Mouse (Mus musculus) heart, embryonic 14.5 days (tissue): ENCODE measurements around the gene Nbas. TPM values are rescaled to one million over a fixed set of nuclear protein-coding genes. Genes with fewer than 3 reads are reported as not detected.

ENCODE experiments used
- ATAC-seq: fragments of 200-750 bp; cut with Nextera tagmentation; 2 replicates; pipeline ENCODE4 v1.8.0; 2017; ENCODE audit warnings: low read depth, moderate TSS enrichment; ENCODE audit not compliant: insufficient number of reproducible peaks, insufficient read depth, low FRiP score
- H3K27ac ChIP-seq, 2 experiments: fragments of 200-500 bp in 1 of 2; fragments of 300-500 bp in 1 of 2; sonication (generic) in 1 of 2; replicated peaks in 1 of 2; 2 replicates each; pipeline ENCODE4 v1.5.1; 2012 to 2014; ENCODE audit warnings: low read depth in 2 of 2, low read length in 2 of 2, control low read depth in 1 of 2, mild to moderate bottlenecking in 1 of 2, mixed read lengths in 1 of 2; ENCODE audit not compliant: control insufficient read depth in 1 of 2, insufficient read depth in 1 of 2
- H3K27me3 ChIP-seq: fragments of 300-500 bp; sonication (generic); 2 replicates; pipeline ENCODE4 v1.6.1; 2014; ENCODE audit warnings: mild to moderate bottlenecking, low read length, control low read depth; ENCODE audit not compliant: control insufficient read depth, insufficient read depth
- H3K36me3 ChIP-seq: fragments of 300-500 bp; sonication (generic); 2 replicates; pipeline ENCODE4 v1.6.1; 2014; ENCODE audit warnings: mild to moderate bottlenecking, control low read depth, low read length, mixed read lengths; ENCODE audit not compliant: control insufficient read depth, insufficient read depth
- H3K4me1 ChIP-seq, 2 experiments: fragments of 200-500 bp in 1 of 2; fragments of 300-500 bp in 1 of 2; sonication (generic) in 1 of 2; 2 replicates each; pipeline ENCODE4 v1.6.1; 2012 to 2014; ENCODE audit warnings: low read length in 2 of 2, control low read depth in 1 of 2, mixed read lengths in 1 of 2; ENCODE audit not compliant: control insufficient read depth in 2 of 2, insufficient read depth in 2 of 2
- H3K4me2 ChIP-seq: fragments of 300-500 bp; sonication (generic); 2 replicates; pipeline ENCODE4 v1.6.1; 2014; ENCODE audit warnings: mild to moderate bottlenecking, low read length
- H3K4me3 ChIP-seq, 2 experiments: fragments of 200-500 bp in 1 of 2; fragments of 300-500 bp in 1 of 2; sonication (generic) in 1 of 2; 2 replicates each; pipeline ENCODE4 v1.5.1; 2012 to 2014; ENCODE audit warnings: low read length in 2 of 2, mild to moderate bottlenecking in 2 of 2, control low read depth in 1 of 2, low read depth in 1 of 2, moderate library complexity in 1 of 2; ENCODE audit not compliant: control insufficient read depth in 1 of 2, insufficient read depth in 1 of 2
- H3K9ac ChIP-seq: fragments of 300-500 bp; sonication (generic); 2 replicates; pipeline ENCODE4 v1.6.1; 2014; ENCODE audit warnings: mild to moderate bottlenecking, low read length
- H3K9me3 ChIP-seq: fragments of 300-500 bp; sonication (generic); 2 replicates; pipeline ENCODE4 v1.6.1; 2016; ENCODE audit warnings: low read length, control low read depth; ENCODE audit not compliant: control insufficient read depth
- WGBS: fragments of 180-500 bp; shearing (Covaris S2); extraction: QIAGEN DNeasy Blood & Tissue Kit; methylation state at CpG from one replicate; pipeline ENCODE4 v1.1.7; 2014; 5-methylcytosine and 5-hydroxymethylcytosine counted together
- polyA plus RNA-seq: library from polyadenylated mRNA; unstranded; fragments of >200 nt; fragmentation: Nextera tagmentation; extraction: Ambion mirVana; gene quantifications from 2 replicates; pipeline ENCODE4 v1.2.1, GENCODE M21; 2014

Gene Nbas
- polyA plus RNA-seq, 1 experiment from 2014 or later, result 9.5 TPM

DNA sequence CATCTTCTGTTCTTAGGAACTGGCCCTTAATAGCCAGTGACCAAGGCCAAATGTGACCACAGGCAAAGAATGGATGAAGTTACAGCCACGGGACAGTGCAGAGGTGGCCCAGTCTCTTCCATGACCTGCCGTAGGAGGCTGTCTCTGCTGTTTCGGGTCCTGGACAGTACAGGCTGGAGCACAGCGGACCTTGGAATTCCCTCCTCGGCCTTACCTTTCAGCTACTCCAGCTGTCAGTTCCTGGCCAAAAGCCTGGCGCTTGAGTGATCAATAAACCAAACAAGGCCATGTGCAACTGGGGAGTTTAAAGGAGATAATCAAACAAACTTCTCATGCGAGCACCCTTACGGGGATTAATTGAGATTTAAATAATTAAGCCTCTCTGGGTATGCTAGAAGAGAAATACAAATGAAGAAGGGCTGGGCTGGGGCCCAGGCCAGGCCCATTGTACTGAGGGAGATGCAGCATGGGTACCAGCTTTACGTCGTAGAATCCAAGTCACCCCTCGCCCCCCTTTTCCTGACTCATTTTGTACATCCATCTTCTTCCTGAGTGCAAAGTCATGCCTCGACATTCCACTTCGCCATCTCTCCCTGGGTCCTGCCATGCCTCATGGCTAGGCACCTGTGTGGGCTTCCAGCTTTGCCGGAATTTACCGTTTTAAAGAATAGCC is 353.4 kb downstream of the Nbas start:
- 84% methylated on average over 15 of the region's 15 CpGs for WGBS
- Histone ChIP-seq H3K9me3 (no peaks in the 10 kb centered on the region), H3K27ac (no peak overlapping the region), H3K36me3 (no peaks in the 10 kb centered on the region), H3K4me2 (no peak overlapping the region), H3K9ac (no peak overlapping the region), H3K4me1 (no peaks in the 10 kb centered on the region), H3K4me3 (no peak overlapping the region), H3K27me3 (no peaks in the 10 kb centered on the region)
- no peak for ATAC-seq

DNA sequence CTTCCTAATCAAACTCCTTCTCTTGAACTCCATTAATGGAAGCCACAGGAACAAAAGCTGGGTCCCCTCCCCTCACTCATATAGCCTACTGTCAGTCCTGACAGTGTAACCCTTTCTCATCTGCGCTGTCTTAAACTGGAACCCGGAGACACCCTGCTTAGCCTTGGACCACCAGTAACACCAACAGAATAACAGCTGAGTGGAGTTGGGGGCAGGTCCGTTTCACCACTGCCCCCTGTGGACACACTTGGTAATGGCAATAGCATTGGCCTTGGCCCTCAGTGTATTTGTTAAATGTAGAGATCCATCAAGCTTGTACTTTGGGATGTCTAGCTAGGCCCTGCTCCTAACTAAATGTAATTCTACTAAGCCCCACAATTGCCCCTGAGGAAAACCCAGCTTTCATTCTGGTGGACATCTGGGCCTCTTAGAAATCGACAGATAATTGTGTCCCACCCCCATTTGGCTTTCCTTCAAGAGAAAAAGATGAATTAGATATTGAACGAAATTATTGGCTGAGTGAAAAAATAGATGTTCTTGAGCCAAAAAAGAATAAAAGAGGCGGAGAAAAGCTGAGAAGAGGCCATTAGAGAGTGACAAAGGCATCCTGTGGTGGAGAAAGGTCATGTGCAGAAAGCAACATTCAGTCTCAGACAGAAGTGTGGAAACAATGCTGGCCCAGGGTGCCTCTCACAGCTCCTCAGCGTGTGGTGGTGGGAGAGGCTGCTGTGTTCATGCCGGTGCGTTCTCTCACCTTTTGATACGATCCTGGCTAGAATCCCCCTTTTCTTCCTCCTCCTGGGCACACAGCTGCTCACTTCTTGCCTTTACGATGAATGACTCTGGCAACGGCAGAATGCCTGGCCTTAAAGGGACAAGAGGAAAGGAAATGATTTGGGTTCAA is 358.1 kb downstream of the Nbas start:
- Histone ChIP-seq H3K9me3 (no peaks in the 10 kb centered on the region), H3K27me3 (no peaks in the 10 kb centered on the region), H3K9ac (no peak overlapping the region), H3K4me3 (no peak overlapping the region), H3K36me3 (no peaks in the 10 kb centered on the region), H3K4me1 (no peaks in the 10 kb centered on the region), H3K27ac (no peak overlapping the region), H3K4me2 (no peak overlapping the region)
- 56% methylated on average over 12 of the region's 12 CpGs for WGBS
- ATAC-seq, result no peak

Other genes starting within 250 kb of the Nbas start
- gene Ddx1, start 19.9 kb upstream of the Nbas start, polyA plus RNA-seq, result 91.0 and 94.0 TPM in 2 replicates